Mouse (Mus musculus) neural tube, embryonic 10.5 days (tissue): ENCODE data around the gene Aldh3b3.
"Not testable (repeated sequence)": the region's sequence is repeated elsewhere in the genome, so short reads cannot be mapped to it uniquely, and the experiment has no call there.

Experiments used
- DNase-seq: peaks from one replicate; pipeline ENCODE4 v3.0.0-alpha.2; 2017; ENCODE audit warnings: low spot score; ENCODE audit errors: extremely low spot score

Gene Aldh3b3

GRCm38 (mm10) chr19:3935896-3936850 is 22.3 kb upstream of the Aldh3b3 start:
- DNase-seq = peak; percentile 55

GRCm38 (mm10) chr19:3942315-3942714 is 16.1 kb upstream of the Aldh3b3 start:
- no peak for DNase-seq

GRCm38 (mm10) chr19:3942986-3943735 is 15.3 kb upstream of the Aldh3b3 start:
- no peak for DNase-seq

- DNase-seq = no peak
These were observed 12.4 kb upstream of the Aldh3b3 start for GRCm38 (mm10) chr19:3945872-3946564.

- peak; percentile 69 for DNase-seq
These were observed 11.7 kb upstream of the Aldh3b3 start for GRCm38 (mm10) chr19:3946715-3947114.

- DNase-seq = no peak
These were observed 10.6 kb upstream of the Aldh3b3 start for GRCm38 (mm10) chr19:3947813-3948212.

GRCm38 (mm10) chr19:3948546-3948945 is 9.9 kb upstream of the Aldh3b3 start:
- DNase-seq = no peak

GRCm38 (mm10) chr19:3950331-3950730 is 8.1 kb upstream of the Aldh3b3 start:
- DNase-seq = no peak

GRCm38 (mm10) chr19:3951461-3951860 is 7.0 kb upstream of the Aldh3b3 start:
- DNase-seq = no peak

GRCm38 (mm10) chr19:3952099-3952498 is 6.3 kb upstream of the Aldh3b3 start:
- DNase-seq = no peak

- DNase-seq = no peak
These were observed 3.4 kb upstream of the Aldh3b3 start for GRCm38 (mm10) chr19:3955033-3955432.

- no peak for DNase-seq
These were observed 2.6 kb upstream of the Aldh3b3 start for GRCm38 (mm10) chr19:3955804-3956203.

- not testable (repeated sequence) for DNase-seq
These were observed 979 bp upstream of the Aldh3b3 start for GRCm38 (mm10) chr19:3957296-3958036.

- DNase-seq = no peak
These were observed 585 bp downstream of the Aldh3b3 start for GRCm38 (mm10) chr19:3959030-3959429.

- DNase-seq = no peak
These were observed 1.8 kb downstream of the Aldh3b3 start for GRCm38 (mm10) chr19:3960211-3960610.

- DNase-seq = not testable (repeated sequence)
These were observed 3.4 kb downstream of the Aldh3b3 start for GRCm38 (mm10) chr19:3961805-3962204.

GRCm38 (mm10) chr19:3962469-3962868 is 4.0 kb downstream of the Aldh3b3 start:
- no peak for DNase-seq

GRCm38 (mm10) chr19:3964030-3964429 is 5.6 kb downstream of the Aldh3b3 start:
- DNase-seq = no peak

GRCm38 (mm10) chr19:3966330-3967075 is 8.1 kb downstream of the Aldh3b3 start:
- DNase-seq = no peak

GRCm38 (mm10) chr19:3967258-3967657 is 8.8 kb downstream of the Aldh3b3 start:
- DNase-seq = no peak
